Mouse (Mus musculus): ENCODE results near the gene Irf6. TPM values are rescaled to one million over a fixed set of nuclear protein-coding genes. Genes with fewer than 3 reads are reported as not detected.

Gene Irf6
- polyA plus RNA-seq, 1 experiment: 1.5 TPM

DNA sequence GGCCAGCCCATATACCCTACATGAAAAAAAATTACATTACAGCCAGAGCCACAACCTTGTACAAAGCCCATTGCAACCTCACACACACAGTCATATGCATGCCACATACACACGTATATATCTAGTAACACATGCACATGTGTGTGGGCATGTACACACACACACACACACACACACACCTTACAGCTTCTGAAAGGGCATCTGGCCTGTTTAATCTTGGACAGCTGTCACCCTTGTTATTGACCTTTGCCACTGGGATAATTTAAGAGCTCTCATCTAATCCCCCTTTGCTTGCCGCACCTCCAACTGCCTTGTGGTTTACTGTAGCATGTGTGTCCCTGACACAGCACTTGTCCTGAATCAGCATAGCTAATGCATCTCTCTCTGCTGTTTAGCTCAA is 50.9 kb downstream of the Irf6 start:
- H3K4me1 ChIP-seq (ENCODE audit: control insufficient read depth, insufficient read depth, insufficient read length): peaks cover 6% of the 10 kb centered on the region; the same call in 1 of the 2 replicates
- H3K36me3 ChIP-seq (ENCODE audit: control insufficient read depth, insufficient read depth, low read length): peaks cover 6% of the 10 kb centered on the region
- TF ChIP-seq CTCF (IDR thresholded peaks at IDR 0.05; ENCODE audit: extremely low read depth, insufficient read depth, insufficient read length, insufficient replicate concordance) (no peak), POLR2A (IDR thresholded peaks at IDR 0.05; ENCODE audit: low read depth, low read length) (no peak)
- no peak overlapping the region for H3K4me3 ChIP-seq (ENCODE audit: extremely low read depth, insufficient read depth, insufficient read length)
- H3K27me3 ChIP-seq (ENCODE audit: control insufficient read depth, insufficient read depth, low read length): no peaks in the 10 kb centered on the region
- no peak for DNase-seq (ENCODE audit: low read depth in 1 of 2, low spot score in 2 of 2)
- 80% methylated on average over 2 of the region's 2 CpGs for WGBS
- H3K27ac ChIP-seq (ENCODE audit: insufficient read depth, low read length): no peak overlapping the region

DNA sequence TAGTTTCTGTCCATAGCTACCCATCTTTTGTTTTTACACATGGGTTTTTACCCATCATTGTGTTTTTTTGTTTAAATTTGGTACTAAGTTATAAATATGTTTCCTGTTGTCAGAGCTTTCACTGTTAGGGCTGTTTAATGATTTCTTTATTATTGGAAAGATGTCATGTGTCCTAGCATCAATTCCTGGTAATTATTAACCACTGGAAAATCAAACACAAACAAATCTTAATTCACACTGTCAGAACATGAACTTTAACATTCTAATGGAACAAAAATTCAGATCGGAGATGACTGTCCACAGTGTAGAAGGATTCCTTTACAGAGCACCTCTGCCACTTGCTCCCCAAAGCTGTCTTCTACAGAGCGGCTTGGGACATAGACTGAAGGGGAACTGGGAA is 52.5 kb downstream of the Irf6 start:
- WGBS: 89% methylated on average over 2 of the region's 2 CpGs
- H3K27me3 ChIP-seq (ENCODE audit: control insufficient read depth, insufficient read depth, low read length): no peaks in the 10 kb centered on the region
- H3K36me3 ChIP-seq (ENCODE audit: control insufficient read depth, insufficient read depth, low read length): no peaks in the 10 kb centered on the region
- no peak overlapping the region for H3K27ac ChIP-seq (ENCODE audit: insufficient read depth, low read length)
- no peak for DNase-seq (ENCODE audit: low read depth in 1 of 2, low spot score in 2 of 2)
- peaks cover 2% of the 10 kb centered on the region; the same call in 1 of the 2 replicates for H3K4me1 ChIP-seq (ENCODE audit: control insufficient read depth, insufficient read depth, insufficient read length)
- H3K4me3 ChIP-seq (ENCODE audit: extremely low read depth, insufficient read depth, insufficient read length): no peak overlapping the region
- TF ChIP-seq POLR2A (IDR thresholded peaks at IDR 0.05; ENCODE audit: low read depth, low read length) (no peak), CTCF (IDR thresholded peaks at IDR 0.05; ENCODE audit: extremely low read depth, insufficient read depth, insufficient read length, insufficient replicate concordance) (no peak)

DNA sequence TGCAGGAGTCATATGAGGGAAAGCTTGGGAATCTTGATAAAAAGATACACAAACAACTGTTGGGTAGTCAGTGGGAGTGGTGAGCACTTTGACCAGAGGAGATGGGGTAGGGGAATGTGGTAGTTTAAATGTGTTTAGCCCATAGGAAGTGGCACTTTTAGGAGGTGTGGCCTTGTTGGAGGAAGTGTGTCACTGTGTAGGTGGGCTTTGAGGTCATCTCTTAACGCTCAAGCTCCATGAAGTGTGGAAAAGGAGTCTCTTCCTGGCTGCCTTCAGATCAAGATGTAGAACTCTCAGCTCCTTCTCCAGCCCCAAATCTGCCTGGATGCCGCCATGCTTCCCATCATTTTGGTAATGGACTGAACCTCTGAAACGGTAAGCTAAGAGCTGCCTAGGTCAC is 54.6 kb downstream of the Irf6 start, which contains the start of gene Lamb3:
TSS of gene Lamb3 (plus strand) at position 197 of the 400 bp plus-strand sequence.
- 54% methylated on average over 3 of the region's 3 CpGs for WGBS
- Histone ChIP-seq H3K36me3 (ENCODE audit: control insufficient read depth, insufficient read depth, low read length) (no peaks in the 10 kb centered on the region), H3K4me3 (ENCODE audit: extremely low read depth, insufficient read depth, insufficient read length) (peak within 1 kb of the TSS; percentile 57), H3K27ac (ENCODE audit: insufficient read depth, low read length) (peak within 1 kb of the TSS; percentile 70), H3K27me3 (ENCODE audit: control insufficient read depth, insufficient read depth, low read length) (no peaks in the 10 kb centered on the region), H3K4me1 (ENCODE audit: control insufficient read depth, insufficient read depth, insufficient read length) (no peaks in the 10 kb centered on the region; the same call in 1 of the 2 replicates)
- DNase-seq (ENCODE audit: low read depth in 1 of 2, low spot score in 2 of 2): peak in 1 of 2 experiments; percentile 41
- TF ChIP-seq POLR2A (IDR thresholded peaks at IDR 0.05; ENCODE audit: low read depth, low read length) (no peak), CTCF (IDR thresholded peaks at IDR 0.05; ENCODE audit: extremely low read depth, insufficient read depth, insufficient read length, insufficient replicate concordance) (no peak)

DNA sequence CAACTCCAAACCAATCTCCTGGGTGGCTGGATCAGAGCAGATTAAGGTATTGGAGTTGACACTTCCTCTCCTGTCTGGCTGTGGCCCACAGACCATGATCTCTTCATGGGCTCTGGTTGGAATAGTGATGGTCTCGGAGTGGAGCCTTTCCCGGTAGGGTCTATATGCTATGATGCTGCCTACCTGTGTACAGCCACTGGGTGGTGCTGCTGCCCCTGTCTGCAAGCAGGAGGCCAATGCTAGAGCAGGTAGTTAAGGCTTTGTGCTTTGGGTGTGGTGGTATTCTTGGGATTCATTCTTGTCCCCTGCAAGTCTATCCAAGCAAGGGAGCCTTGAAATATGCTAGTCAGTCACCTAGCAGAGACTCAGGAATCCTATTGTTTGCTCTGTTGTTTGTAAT is 55.3 kb downstream of the Irf6 start:
- Histone ChIP-seq H3K4me1 (ENCODE audit: control insufficient read depth, insufficient read depth, insufficient read length) (no peaks in the 10 kb centered on the region; the same call in 1 of the 2 replicates), H3K27ac (ENCODE audit: insufficient read depth, low read length) (peak overlapping the region; percentile 70), H3K36me3 (ENCODE audit: control insufficient read depth, insufficient read depth, low read length) (no peaks in the 10 kb centered on the region), H3K4me3 (ENCODE audit: extremely low read depth, insufficient read depth, insufficient read length) (peak overlapping the region; percentile 57), H3K27me3 (ENCODE audit: control insufficient read depth, insufficient read depth, low read length) (no peaks in the 10 kb centered on the region)
- WGBS: 22% methylated on average over 2 of the region's 2 CpGs
- peak; percentile 51 to 84 for DNase-seq (ENCODE audit: low read depth in 1 of 2, low spot score in 2 of 2)
- TF ChIP-seq POLR2A (IDR thresholded peaks at IDR 0.05; ENCODE audit: low read depth, low read length) (no peak), CTCF (IDR thresholded peaks at IDR 0.05; ENCODE audit: extremely low read depth, insufficient read depth, insufficient read length, insufficient replicate concordance) (peak; percentile 91; the same call in 1 of the 2 replicates)

DNA sequence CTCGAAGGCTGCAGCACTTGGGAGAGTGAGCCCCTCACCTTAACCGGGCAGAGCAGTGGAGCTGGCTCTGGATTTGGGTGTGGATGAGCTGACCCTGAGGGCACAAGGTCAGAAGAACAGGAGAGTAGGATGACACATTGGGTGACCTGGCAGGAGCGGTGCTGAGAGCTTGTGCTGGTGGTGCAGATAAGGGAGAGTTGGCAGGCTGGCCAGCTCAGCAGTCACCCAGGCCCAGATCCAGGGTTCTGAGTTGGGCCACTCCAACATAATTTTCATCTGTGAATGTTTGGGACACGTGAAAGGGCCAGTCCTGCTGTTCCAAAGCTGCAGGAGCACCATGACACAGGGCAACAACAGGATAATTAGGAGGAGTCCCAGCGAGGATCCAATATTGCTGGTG is 58.5 kb downstream of the Irf6 start:
- H3K4me1 ChIP-seq (ENCODE audit: control insufficient read depth, insufficient read depth, insufficient read length): no peaks in the 10 kb centered on the region; the same call in 1 of the 2 replicates
- no peak for TF ChIP-seq CTCF (IDR thresholded peaks at IDR 0.05; ENCODE audit: extremely low read depth, insufficient read depth, insufficient read length, insufficient replicate concordance)
- no peak for TF ChIP-seq POLR2A (IDR thresholded peaks at IDR 0.05; ENCODE audit: low read depth, low read length)
- 89% methylated on average over 5 of the region's 5 CpGs for WGBS
- no peak overlapping the region for H3K27ac ChIP-seq (ENCODE audit: insufficient read depth, low read length)
- no peak for DNase-seq (ENCODE audit: low read depth in 1 of 2, low spot score in 2 of 2)
- H3K4me3 ChIP-seq (ENCODE audit: extremely low read depth, insufficient read depth, insufficient read length): no peak overlapping the region
- no peaks in the 10 kb centered on the region; the same call in 1 of the 2 replicates for H3K36me3 ChIP-seq (ENCODE audit: control insufficient read depth, insufficient read depth, low read length)
- no peaks in the 10 kb centered on the region for H3K27me3 ChIP-seq (ENCODE audit: control insufficient read depth, insufficient read depth, low read length)

DNA sequence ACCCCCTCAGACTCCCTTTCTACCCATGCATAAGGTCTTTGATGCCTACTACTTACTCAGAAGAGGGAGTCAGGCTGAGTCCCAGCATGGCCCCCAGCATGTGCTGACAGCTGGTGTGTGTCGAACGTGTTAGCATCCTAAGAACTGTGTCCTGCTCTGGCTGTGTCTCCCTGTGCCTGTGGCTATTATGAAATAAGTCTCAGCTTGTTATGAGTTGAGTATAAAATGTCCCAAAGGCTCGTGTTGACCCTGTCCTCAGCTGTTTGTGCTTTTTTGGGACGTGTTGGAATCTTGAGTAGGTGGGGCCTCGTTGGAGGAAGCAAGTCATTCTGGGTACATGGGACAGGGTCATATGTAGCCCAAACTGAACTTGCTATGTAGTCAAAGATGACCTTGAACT is 61.1 kb downstream of the Irf6 start:
- 85% methylated on average over 5 of the region's 5 CpGs for WGBS
- H3K27ac ChIP-seq (ENCODE audit: insufficient read depth, low read length): no peak overlapping the region
- H3K27me3 ChIP-seq (ENCODE audit: control insufficient read depth, insufficient read depth, low read length): no peaks in the 10 kb centered on the region
- TF ChIP-seq POLR2A (IDR thresholded peaks at IDR 0.05; ENCODE audit: low read depth, low read length): no peak
- no peak for TF ChIP-seq CTCF (IDR thresholded peaks at IDR 0.05; ENCODE audit: extremely low read depth, insufficient read depth, insufficient read length, insufficient replicate concordance)
- H3K4me1 ChIP-seq (ENCODE audit: control insufficient read depth, insufficient read depth, insufficient read length): no peaks in the 10 kb centered on the region; the same call in 1 of the 2 replicates
- DNase-seq (ENCODE audit: low read depth in 1 of 2, low spot score in 2 of 2): no peak
- no peak overlapping the region for H3K4me3 ChIP-seq (ENCODE audit: extremely low read depth, insufficient read depth, insufficient read length)
- peaks cover 2% of the 10 kb centered on the region; the same call in 1 of the 2 replicates for H3K36me3 ChIP-seq (ENCODE audit: control insufficient read depth, insufficient read depth, low read length)

DNA sequence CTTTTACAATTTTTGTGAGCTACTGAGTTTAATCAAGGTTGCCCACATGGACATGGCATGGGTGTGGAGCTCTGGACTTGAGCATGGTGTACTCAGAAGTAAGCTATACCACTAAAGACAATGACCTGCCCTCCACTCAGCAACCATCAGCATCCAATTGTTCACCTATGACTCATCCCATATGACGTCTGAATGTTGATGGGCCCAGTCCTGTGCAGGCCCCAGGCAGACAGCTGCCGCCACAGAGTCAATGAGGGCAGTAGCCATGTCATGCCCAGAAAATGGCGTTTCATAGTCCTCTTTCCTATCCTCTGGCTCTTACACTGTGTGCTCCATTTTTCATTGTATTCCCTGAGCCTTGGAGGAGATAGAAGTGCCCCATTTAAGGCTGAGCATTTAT is 63.1 kb downstream of the Irf6 start:
- no peaks in the 10 kb centered on the region for H3K27me3 ChIP-seq (ENCODE audit: control insufficient read depth, insufficient read depth, low read length)
- TF ChIP-seq CTCF (IDR thresholded peaks at IDR 0.05; ENCODE audit: extremely low read depth, insufficient read depth, insufficient read length, insufficient replicate concordance): no peak
- TF ChIP-seq POLR2A (IDR thresholded peaks at IDR 0.05; ENCODE audit: low read depth, low read length): no peak
- no peaks in the 10 kb centered on the region for H3K4me1 ChIP-seq (ENCODE audit: control insufficient read depth, insufficient read depth, insufficient read length)
- WGBS: 88% methylated on average over 3 of the region's 3 CpGs
- DNase-seq (ENCODE audit: low read depth in 1 of 2, low spot score in 2 of 2): no peak
- H3K4me3 ChIP-seq (ENCODE audit: extremely low read depth, insufficient read depth, insufficient read length): no peak overlapping the region
- H3K27ac ChIP-seq (ENCODE audit: insufficient read depth, low read length): no peak overlapping the region
- H3K36me3 ChIP-seq (ENCODE audit: control insufficient read depth, insufficient read depth, low read length): peaks cover 2% of the 10 kb centered on the region; the same call in 1 of the 2 replicates

Measured in spleen, adult 2 months (tissue).